Mouse (Mus musculus): Measurements from ENCODE around the gene Tnpo3. TPM values are rescaled to one million over a fixed set of nuclear protein-coding genes. Genes with fewer than 3 reads are reported as not detected.

Tnpo3 gene
- polyA plus RNA-seq (2015; fragmentation: Nextera tagmentation; extraction: Ambion mirVana) = 116 and 128 TPM in 2 replicates

- H3K9ac ChIP-seq (replicated peaks; ENCODE audit: low read depth, low read length) = peak within 1 kb of the TSS; percentile 80
- peaks cover 16% of the 10 kb centered on the region for H3K4me1 ChIP-seq (replicated peaks; ENCODE audit: control insufficient read depth, insufficient read depth, low read length)
- H3K27me3 ChIP-seq (replicated peaks; ENCODE audit: control insufficient read depth, insufficient read depth, low read length) = no peaks in the 10 kb centered on the region
- no peaks in the 10 kb centered on the region for H3K36me3 ChIP-seq (ENCODE audit: control insufficient read depth, insufficient read depth)
- peak within 1 kb of the TSS; percentile 93 for H3K4me2 ChIP-seq (ENCODE audit: low read length)
- ATAC-seq = peak; percentile 97
- under 1% methylated on average over 67 of the region's 67 CpGs for WGBS
- H3K27ac ChIP-seq (ENCODE audit: low read length) = peak within 1 kb of the TSS; percentile 93
- H3K4me3 ChIP-seq (replicated peaks; ENCODE audit: low read length) = peak within 1 kb of the TSS; percentile 91
- H3K9me3 ChIP-seq (ENCODE audit: control insufficient read depth, low read length) = no peaks in the 10 kb centered on the region
Measured at GRCm38 (mm10) chr6:29609111-29610019, at the start of gene Tnpo3. Tnpo3 (minus strand) TSS chr6:29609887.

DNA sequence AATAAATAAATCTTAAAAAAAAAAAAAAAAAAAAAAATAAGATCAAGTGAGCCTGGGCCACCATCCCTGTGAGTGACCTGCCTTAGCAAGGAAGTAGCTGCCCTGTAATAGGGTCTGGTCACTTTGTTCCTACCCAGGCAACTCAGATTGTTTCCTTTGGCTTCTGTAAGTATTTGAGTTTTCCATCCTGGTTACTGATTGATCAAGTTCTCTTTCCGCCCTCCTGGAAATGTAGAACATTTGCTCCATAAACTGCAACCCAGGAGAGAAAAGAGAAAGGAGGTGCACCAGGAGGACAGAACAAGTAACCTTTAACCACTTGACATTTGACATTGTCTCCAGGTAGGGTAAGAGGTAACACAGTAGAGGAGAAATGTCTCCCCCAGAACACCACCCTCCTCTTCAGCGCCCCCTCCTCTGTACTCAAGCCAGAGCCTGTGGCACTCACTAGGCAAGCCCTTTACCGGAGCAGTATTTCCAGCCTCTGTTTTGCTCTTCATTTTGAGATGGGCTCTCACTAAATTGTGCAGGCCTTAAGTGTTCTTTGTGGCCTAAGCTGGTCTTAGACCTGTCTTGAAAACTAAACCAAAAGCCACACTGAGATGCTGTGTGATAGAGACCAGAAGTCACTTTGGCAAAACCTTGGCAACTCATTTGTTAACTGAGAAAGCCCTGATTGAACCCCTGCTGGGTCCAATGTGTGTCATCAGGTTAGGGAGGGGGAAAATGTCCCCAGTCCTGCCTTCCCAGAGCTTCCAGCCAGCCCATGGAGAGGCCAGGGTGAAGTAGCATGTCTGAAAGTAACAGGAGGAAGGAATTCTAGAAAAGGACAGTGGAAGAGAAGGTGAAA lies 49.2 kb upstream of the Tnpo3 start:
- 79% methylated on average over 3 of the region's 3 CpGs for WGBS
- H3K27ac ChIP-seq (ENCODE audit: low read length) = no peak overlapping the region
- H3K9me3 ChIP-seq (ENCODE audit: control insufficient read depth, low read length) = no peaks in the 10 kb centered on the region
- H3K9ac ChIP-seq (replicated peaks; ENCODE audit: low read depth, low read length) = no peak overlapping the region
- H3K36me3 ChIP-seq (ENCODE audit: control insufficient read depth, insufficient read depth) = no peaks in the 10 kb centered on the region
- no peak overlapping the region for H3K4me3 ChIP-seq (replicated peaks; ENCODE audit: low read length)
- H3K27me3 ChIP-seq (replicated peaks; ENCODE audit: control insufficient read depth, insufficient read depth, low read length) = no peaks in the 10 kb centered on the region
- H3K4me2 ChIP-seq (ENCODE audit: low read length) = no peak overlapping the region
- no peaks in the 10 kb centered on the region for H3K4me1 ChIP-seq (replicated peaks; ENCODE audit: control insufficient read depth, insufficient read depth, low read length)
- no peak for ATAC-seq

DNA sequence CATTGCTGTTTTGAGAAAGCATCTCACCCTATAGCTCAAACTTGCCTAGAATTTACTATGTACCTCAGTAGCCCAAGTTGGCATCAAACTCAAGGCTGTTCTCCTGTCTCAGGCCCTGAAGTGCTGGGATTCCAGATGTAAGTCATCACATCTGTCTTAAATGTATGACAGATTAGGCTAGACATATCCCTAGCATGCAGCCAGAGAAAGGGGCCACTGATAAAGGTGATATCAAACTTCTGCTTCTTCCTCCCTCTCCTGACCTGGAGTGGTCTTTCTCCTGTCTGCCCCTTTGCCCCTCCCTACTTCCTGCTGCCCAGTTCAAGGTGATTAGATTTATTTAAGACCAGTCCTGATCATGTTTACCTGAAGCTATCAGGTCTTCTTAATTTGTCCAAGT lies 43.6 kb upstream of the Tnpo3 start:
- no peaks in the 10 kb centered on the region for H3K9me3 ChIP-seq (ENCODE audit: control insufficient read depth, low read length)

DNA sequence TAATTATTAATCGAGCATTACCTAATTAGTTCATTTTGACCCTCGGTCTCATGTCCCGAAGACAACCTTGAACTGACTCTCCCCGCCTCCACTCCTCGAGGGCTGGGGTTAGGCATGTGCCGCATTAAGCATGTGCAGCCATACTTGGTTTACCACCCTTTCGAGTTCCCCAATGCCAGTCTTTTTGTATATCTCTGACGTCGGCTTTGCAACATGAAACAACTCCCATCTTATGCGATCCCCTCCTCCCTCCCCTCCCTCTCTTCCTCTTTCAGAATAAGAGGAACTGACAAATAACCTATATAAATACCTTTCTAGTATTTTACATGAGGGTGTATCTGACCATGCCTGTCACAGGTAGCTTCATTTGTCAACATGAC lies 40.5 kb upstream of the Tnpo3 start:
- no peaks in the 10 kb centered on the region for H3K4me1 ChIP-seq (replicated peaks; ENCODE audit: control insufficient read depth, insufficient read depth, low read length)
- 70% methylated on average over 10 of the region's 10 CpGs for WGBS
- no peak overlapping the region for H3K4me3 ChIP-seq (replicated peaks; ENCODE audit: low read length)
- no peaks in the 10 kb centered on the region for H3K9me3 ChIP-seq (ENCODE audit: control insufficient read depth, low read length)
- H3K4me2 ChIP-seq (ENCODE audit: low read length) = no peak overlapping the region
- H3K9ac ChIP-seq (replicated peaks; ENCODE audit: low read depth, low read length) = no peak overlapping the region
- no peak for ATAC-seq
- H3K36me3 ChIP-seq (ENCODE audit: control insufficient read depth, insufficient read depth) = no peaks in the 10 kb centered on the region
- H3K27me3 ChIP-seq (replicated peaks; ENCODE audit: control insufficient read depth, insufficient read depth, low read length) = no peaks in the 10 kb centered on the region
- no peak overlapping the region for H3K27ac ChIP-seq (ENCODE audit: low read length)

More for the DNA sequence above, 43.6 kb upstream of the Tnpo3 start:
- no peak overlapping the region for H3K9ac ChIP-seq (replicated peaks; ENCODE audit: low read depth, low read length)
- no peaks in the 10 kb centered on the region for H3K27me3 ChIP-seq (replicated peaks; ENCODE audit: control insufficient read depth, insufficient read depth, low read length)
- no peaks in the 10 kb centered on the region for H3K36me3 ChIP-seq (ENCODE audit: control insufficient read depth, insufficient read depth)
- H3K27ac ChIP-seq (ENCODE audit: low read length) = no peak overlapping the region
- H3K4me2 ChIP-seq (ENCODE audit: low read length) = no peak overlapping the region
- H3K4me1 ChIP-seq (replicated peaks; ENCODE audit: control insufficient read depth, insufficient read depth, low read length) = no peaks in the 10 kb centered on the region
- ATAC-seq = no peak
- no peak overlapping the region for H3K4me3 ChIP-seq (replicated peaks; ENCODE audit: low read length)

DNA sequence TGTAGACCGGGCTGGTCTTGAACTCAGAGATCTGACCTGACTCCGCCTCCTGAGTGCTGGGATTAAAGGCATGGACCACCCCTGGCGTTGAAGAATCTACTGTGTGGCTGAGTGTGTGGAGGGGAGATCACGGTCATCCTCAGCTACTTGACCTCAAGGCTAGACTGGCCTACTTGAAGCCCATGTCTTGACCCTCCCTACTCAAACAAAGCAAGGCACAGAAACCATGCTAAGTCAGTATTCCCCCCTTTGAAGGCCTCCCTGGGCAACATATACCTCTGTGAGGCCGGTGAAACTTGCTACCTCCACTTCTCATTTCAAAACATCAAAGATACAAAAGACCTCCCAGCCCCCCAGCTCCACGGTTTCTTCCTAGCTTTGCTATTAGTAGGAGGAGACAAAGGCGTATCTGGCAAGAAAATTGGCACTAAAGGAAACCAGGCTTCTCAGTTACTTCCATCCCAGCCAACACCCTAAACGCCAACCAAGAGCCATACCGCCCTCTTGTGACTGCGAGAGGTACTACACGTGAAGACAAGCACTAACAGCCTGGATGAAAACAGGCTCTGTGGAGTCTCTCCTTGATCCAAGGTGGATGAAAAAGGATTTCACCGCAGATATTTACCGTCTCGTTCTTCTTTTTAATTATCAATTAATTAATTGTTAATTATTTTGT lies 39.9 kb upstream of the Tnpo3 start:
- WGBS = 32% methylated on average over 14 of the region's 14 CpGs
- H3K36me3 ChIP-seq (ENCODE audit: control insufficient read depth, insufficient read depth) = no peaks in the 10 kb centered on the region
- H3K27ac ChIP-seq (ENCODE audit: low read length) = no peak overlapping the region
- no peak overlapping the region for H3K4me2 ChIP-seq (ENCODE audit: low read length)
- no peak overlapping the region for H3K4me3 ChIP-seq (replicated peaks; ENCODE audit: low read length)
- no peaks in the 10 kb centered on the region for H3K4me1 ChIP-seq (replicated peaks; ENCODE audit: control insufficient read depth, insufficient read depth, low read length)
- H3K9me3 ChIP-seq (ENCODE audit: control insufficient read depth, low read length) = no peaks in the 10 kb centered on the region
- H3K27me3 ChIP-seq (replicated peaks; ENCODE audit: control insufficient read depth, insufficient read depth, low read length) = no peaks in the 10 kb centered on the region
- H3K9ac ChIP-seq (replicated peaks; ENCODE audit: low read depth, low read length) = no peak overlapping the region
- peak; percentile 57; the same call in 1 of the 2 replicates for ATAC-seq

DNA sequence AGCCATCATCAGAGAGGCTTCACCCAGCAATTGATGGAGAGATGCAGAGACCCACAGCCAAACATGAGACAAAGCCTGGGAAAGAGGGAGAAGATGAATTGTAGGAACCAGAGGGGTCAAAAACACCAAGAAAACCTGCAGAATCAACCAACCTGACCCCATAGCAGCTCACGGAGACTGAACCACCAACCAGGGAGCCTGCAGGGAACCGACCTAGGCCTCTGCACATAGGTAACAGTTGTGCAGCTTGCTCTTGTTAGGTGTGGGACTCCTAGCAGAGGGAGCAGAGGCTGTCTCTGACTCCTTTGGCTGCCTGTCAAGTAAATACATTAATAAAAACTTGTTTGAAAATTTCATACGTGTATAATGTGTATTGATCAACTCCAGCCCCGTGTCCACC lies 32.1 kb upstream of the Tnpo3 start:
- Histone ChIP-seq H3K36me3 (ENCODE audit: control insufficient read depth, insufficient read depth) (no peaks in the 10 kb centered on the region), H3K9me3 (ENCODE audit: control insufficient read depth, low read length) (peaks cover 6% of the 10 kb centered on the region; the same call in 1 of the 2 replicates), H3K27me3 (replicated peaks; ENCODE audit: control insufficient read depth, insufficient read depth, low read length) (no peaks in the 10 kb centered on the region), H3K4me1 (replicated peaks; ENCODE audit: control insufficient read depth, insufficient read depth, low read length) (no peaks in the 10 kb centered on the region), H3K4me2 (ENCODE audit: low read length) (no peak overlapping the region), H3K4me3 (replicated peaks; ENCODE audit: low read length) (no peak overlapping the region), H3K27ac (ENCODE audit: low read length) (no peak overlapping the region), H3K9ac (replicated peaks; ENCODE audit: low read depth, low read length) (no peak overlapping the region)
- WGBS = 95% methylated on average over 4 of the region's 4 CpGs
- no peak for ATAC-seq

DNA sequence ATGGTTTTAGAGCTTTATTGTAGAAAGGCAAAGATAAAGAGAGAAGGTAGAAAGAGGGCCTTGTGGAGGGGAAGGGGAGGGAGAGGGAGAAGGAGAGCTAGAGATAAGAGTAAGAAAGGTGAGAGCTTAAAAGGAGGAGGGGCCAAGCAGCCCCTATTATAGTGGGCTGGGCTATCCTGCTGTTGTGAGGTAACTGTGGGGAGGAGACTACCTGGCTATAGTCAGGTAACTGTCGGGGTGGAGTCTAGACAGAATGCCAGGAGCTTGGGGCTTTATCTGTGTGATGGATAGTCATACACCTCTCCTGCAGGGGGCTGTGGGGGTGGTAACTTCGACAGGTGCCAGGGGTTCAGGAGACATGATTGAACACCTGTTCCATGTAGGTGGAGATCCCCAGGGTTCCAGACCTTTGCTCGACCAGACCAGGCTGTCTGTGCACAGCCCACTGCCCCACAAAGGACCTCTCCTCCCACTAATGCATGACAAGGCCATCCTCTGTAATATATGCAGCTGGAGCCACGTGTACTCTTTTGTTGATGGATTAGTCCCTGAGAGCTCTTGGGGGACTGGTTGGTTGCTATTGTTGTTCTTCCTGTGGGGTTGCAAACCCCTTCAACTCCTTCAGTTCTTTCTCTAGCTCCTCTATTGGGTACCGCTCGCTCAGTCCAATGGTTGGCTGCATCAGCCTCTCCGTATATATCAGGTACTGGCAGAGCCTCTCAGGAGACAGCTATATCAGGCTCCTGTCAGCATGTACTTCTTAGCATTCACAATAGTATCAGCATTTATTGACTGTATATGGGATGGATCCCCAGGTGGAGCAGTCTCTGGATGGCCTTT lies 30.1 kb upstream of the Tnpo3 start:
- no peaks in the 10 kb centered on the region for H3K27me3 ChIP-seq (replicated peaks; ENCODE audit: control insufficient read depth, insufficient read depth, low read length)
- no peak overlapping the region for H3K4me3 ChIP-seq (replicated peaks; ENCODE audit: low read length)
- no peak overlapping the region for H3K9ac ChIP-seq (replicated peaks; ENCODE audit: low read depth, low read length)
- H3K4me2 ChIP-seq (ENCODE audit: low read length) = no peak overlapping the region
- H3K36me3 ChIP-seq (ENCODE audit: control insufficient read depth, insufficient read depth) = no peaks in the 10 kb centered on the region
- peaks cover 6% of the 10 kb centered on the region; the same call in 1 of the 2 replicates for H3K9me3 ChIP-seq (ENCODE audit: control insufficient read depth, low read length)
- no peak overlapping the region for H3K27ac ChIP-seq (ENCODE audit: low read length)
- 12% methylated on average over 7 of the region's 7 CpGs for WGBS
- ATAC-seq = no peak
- H3K4me1 ChIP-seq (replicated peaks; ENCODE audit: control insufficient read depth, insufficient read depth, low read length) = no peaks in the 10 kb centered on the region

DNA sequence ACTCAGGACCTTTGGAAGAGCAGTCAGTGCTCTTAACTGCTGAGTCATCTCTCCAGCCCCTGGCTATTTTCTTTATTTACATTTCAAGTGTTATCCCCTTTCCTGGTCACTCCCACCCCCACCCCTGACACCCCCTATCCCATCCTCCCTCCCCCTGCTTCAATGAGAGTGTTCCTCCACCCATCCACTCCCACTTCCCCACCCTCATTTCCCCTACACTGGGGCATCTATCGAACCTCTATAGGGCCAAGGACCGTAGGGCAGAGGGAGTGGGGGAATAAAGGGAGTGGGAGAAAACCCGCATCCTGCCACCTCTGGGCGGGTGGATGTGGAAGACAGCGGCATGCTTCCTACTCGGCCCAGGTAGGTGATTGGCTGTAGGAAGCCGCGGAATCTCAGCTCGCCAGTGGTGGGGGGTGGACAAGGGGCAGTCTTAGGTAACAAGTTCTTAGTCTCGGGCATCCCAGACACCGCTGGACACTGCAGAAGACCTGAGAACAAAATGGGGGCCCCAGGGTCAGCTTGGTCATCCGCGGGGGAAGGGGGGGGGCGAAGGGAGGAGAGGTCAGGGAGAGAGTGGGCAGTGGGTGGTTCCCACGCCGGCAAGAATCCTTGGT lies 29.3 kb upstream of the Tnpo3 start:
- H3K4me1 ChIP-seq (replicated peaks; ENCODE audit: control insufficient read depth, insufficient read depth, low read length) = no peaks in the 10 kb centered on the region
- H3K9ac ChIP-seq (replicated peaks; ENCODE audit: low read depth, low read length) = no peak overlapping the region
- H3K27me3 ChIP-seq (replicated peaks; ENCODE audit: control insufficient read depth, insufficient read depth, low read length) = no peaks in the 10 kb centered on the region
- peaks cover 6% of the 10 kb centered on the region; the same call in 1 of the 2 replicates for H3K9me3 ChIP-seq (ENCODE audit: control insufficient read depth, low read length)
- WGBS = 10% methylated on average over 16 of the region's 16 CpGs
- H3K4me3 ChIP-seq (replicated peaks; ENCODE audit: low read length) = no peak overlapping the region
- no peaks in the 10 kb centered on the region for H3K36me3 ChIP-seq (ENCODE audit: control insufficient read depth, insufficient read depth)
- no peak for ATAC-seq
- H3K27ac ChIP-seq (ENCODE audit: low read length) = no peak overlapping the region
- no peak overlapping the region for H3K4me2 ChIP-seq (ENCODE audit: low read length)

Data from forebrain, embryonic 16.5 days (tissue).